11 mouse cellular contexts compared by ENCODE assay signal in the genomic region with DNA sequence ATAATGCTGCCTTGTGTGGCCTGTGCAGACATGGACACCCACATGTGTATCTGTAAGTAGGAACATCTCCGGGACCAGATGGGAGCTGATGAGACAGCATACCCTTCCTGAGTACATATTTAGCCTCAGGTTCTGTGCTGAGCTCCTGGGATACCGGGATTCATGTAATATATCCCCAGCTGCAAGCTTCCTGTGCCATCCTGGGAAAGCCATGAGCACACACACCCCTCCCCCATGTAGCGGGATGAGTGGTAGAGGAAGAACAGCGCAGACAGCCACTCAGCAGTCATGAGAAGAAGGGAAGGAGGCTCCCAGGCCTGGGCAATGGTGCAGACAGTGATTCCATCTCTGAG. TPM values are rescaled to one million over a fixed set of nuclear protein-coding genes. Genes with fewer than 3 reads are reported as not detected.
DNase-seq lines count a peak whose midpoint lies in the region; ATAC-seq and TF ChIP-seq lines count a peak whose summit lies in the region.
"Had no signal": no experiment of that assay in that cellular context is flagged by ENCODE, and none has a peak within 500 bp of the region (broad histone marks: within the 10 kb centered on the region; RNA-seq: fewer than 3 reads in every experiment).

No protein-coding gene starts in this region.

- no peak overlapping the region for H3K27ac ChIP-seq in forebrain, postnatal 0 days (ENCODE audit: low read depth, low read length)
- H3K27ac ChIP-seq in forebrain, embryonic 15.5 days (replicated peaks), result no peak overlapping the region
- 0 out of 2 replicates have a peak overlapping the region, but pooled peaks have one; percentile 39 for H3K27ac ChIP-seq in kidney, embryonic 16.5 days (ENCODE audit: low read length)
- H3K27ac ChIP-seq: kidney, postnatal 0 days had no signal

- 0 out of 2 replicates have a peak, but pooled peaks have one; percentile 26 for ATAC-seq in forebrain, postnatal 0 days
- ATAC-seq in forebrain, embryonic 15.5 days (replicated peaks), result no peak
- ATAC-seq in kidney, embryonic 16.5 days (ENCODE audit: low FRiP score, low TSS enrichment), result no peak
- ATAC-seq: liver, postnatal 0 days had no signal

- no peak overlapping the region for H3K4me2 ChIP-seq in forebrain, postnatal 0 days (ENCODE audit: low read depth)
- no peak overlapping the region for H3K4me2 ChIP-seq in forebrain, embryonic 15.5 days (replicated peaks)
- no peak overlapping the region for H3K4me2 ChIP-seq in kidney, embryonic 16.5 days (replicated peaks; ENCODE audit: low read depth, low read length)

- no peak for TF ChIP-seq CTCF in forebrain, postnatal 0 days (IDR thresholded peaks at IDR 0.05; ENCODE audit: low read depth)

- H3K4me3 ChIP-seq in forebrain, postnatal 0 days (ENCODE audit: low read depth, low read length), result no peak overlapping the region
- no peak overlapping the region for H3K4me3 ChIP-seq in forebrain, embryonic 15.5 days
- H3K4me3 ChIP-seq in kidney, embryonic 16.5 days (ENCODE audit: low read length), result no peak overlapping the region

- DNase-seq in forebrain, postnatal 0 days, result no peak
- DNase-seq in kidney, postnatal 10 days, result no peak
- DNase-seq in retina, postnatal 1 day, result peak; percentile 39
- DNase-seq in retina, embryonic 14.5 days (ENCODE audit: low spot score), result no peak
- DNase-seq in telencephalon, adult 2 months (ENCODE audit: low read depth, low spot score), result peak; percentile 18
- no peak for DNase-seq in adrenal gland, postnatal 36 days
- DNase-seq: liver, postnatal 0 days had no signal

- H3K9me3 ChIP-seq in forebrain, postnatal 0 days (ENCODE audit: low read length), result no peaks in the 10 kb centered on the region
- H3K9me3 ChIP-seq in forebrain, embryonic 15.5 days, result no peaks in the 10 kb centered on the region
- H3K9me3 ChIP-seq in kidney, embryonic 16.5 days (ENCODE audit: low read length), result 0 out of 2 replicates have a peak, but pooled peaks cover 3% of the 10 kb centered on the region

- H3K9ac ChIP-seq in forebrain, postnatal 0 days, result no peak overlapping the region
- no peak overlapping the region for H3K9ac ChIP-seq in forebrain, embryonic 15.5 days (replicated peaks)
- 0 out of 2 replicates have a peak overlapping the region, but pooled peaks have one; percentile 23 for H3K9ac ChIP-seq in kidney, embryonic 16.5 days (replicated peaks; ENCODE audit: low read length)
- H3K9ac ChIP-seq: liver, postnatal 0 days had no signal

- no peaks in the 10 kb centered on the region for H3K4me1 ChIP-seq in forebrain, postnatal 0 days (ENCODE audit: insufficient read depth)
- no peaks in the 10 kb centered on the region for H3K4me1 ChIP-seq in forebrain, embryonic 15.5 days
- H3K4me1 ChIP-seq in kidney, embryonic 16.5 days (ENCODE audit: insufficient read depth, low read length), result peaks cover 15% of the 10 kb centered on the region

- H3K27me3 ChIP-seq in forebrain, postnatal 0 days (ENCODE audit: insufficient read depth, low read length), result no peaks in the 10 kb centered on the region
- no peaks in the 10 kb centered on the region for H3K27me3 ChIP-seq in forebrain, embryonic 15.5 days
- no peaks in the 10 kb centered on the region for H3K27me3 ChIP-seq in kidney, embryonic 16.5 days (ENCODE audit: insufficient read depth, low read length)
- H3K27me3 ChIP-seq: Patski had no signal

- no peaks in the 10 kb centered on the region for H3K36me3 ChIP-seq in forebrain, postnatal 0 days (ENCODE audit: insufficient read depth)
- H3K36me3 ChIP-seq in forebrain, embryonic 15.5 days, result no peaks in the 10 kb centered on the region
- no peaks in the 10 kb centered on the region for H3K36me3 ChIP-seq in kidney, embryonic 16.5 days (ENCODE audit: insufficient read depth, low read length)

- 73% methylated on average over 4 of the region's 4 CpGs for WGBS in forebrain, postnatal 0 days
- WGBS in forebrain, embryonic 15.5 days, result 75% methylated on average over 4 of the region's 4 CpGs
- 71% methylated on average over 4 of the region's 4 CpGs for WGBS in kidney, embryonic 16.5 days

RNA-seq across cellular contexts. Expression of a gene that starts 9.8 kb away (rescaled TPM):
- total RNA-seq in forebrain, postnatal 0 days (2014; rRNA removed), result 1.1 and 3.4 TPM in 2 replicates
- 0.49 and 1.3 TPM in 2 replicates for polyA plus RNA-seq in forebrain, postnatal 0 days (2015; fragmentation: Nextera tagmentation; extraction: Ambion mirVana)
- 0.81 and 1.1 TPM in 2 replicates for polyA plus RNA-seq in forebrain, embryonic 15.5 days (2015; fragmentation: Nextera tagmentation; extraction: Ambion mirVana)
- polyA plus RNA-seq in kidney, embryonic 16.5 days (2015; fragmentation: Nextera tagmentation; extraction: Ambion mirVana), result 0.97 and 1.0 TPM in 2 replicates
- total RNA-seq in adrenal gland, postnatal 36 days (2021), result under 1 TPM; 0.30 to 0.60 TPM

RNA-seq across cellular contexts. Expression of a gene that starts 21.2 kb away (rescaled TPM):
- 8.9 and 9.9 TPM in 2 replicates for total RNA-seq in forebrain, postnatal 0 days (2014; rRNA removed)
- 10.2 and 11.4 TPM in 2 replicates for polyA plus RNA-seq in forebrain, postnatal 0 days (2015; fragmentation: Nextera tagmentation; extraction: Ambion mirVana)
- 14.5 and 16.0 TPM in 2 replicates for polyA plus RNA-seq in forebrain, embryonic 15.5 days (2015; fragmentation: Nextera tagmentation; extraction: Ambion mirVana)
- polyA plus RNA-seq in kidney, embryonic 16.5 days (2015; fragmentation: Nextera tagmentation; extraction: Ambion mirVana), result 15.3 and 16.9 TPM in 2 replicates
- total RNA-seq in adrenal gland, postnatal 36 days (2021), result 1 to 10 TPM; 7.3 to 8.4 TPM

RNA-seq across cellular contexts. Expression of a gene that starts 22.9 kb away (rescaled TPM):
- total RNA-seq in forebrain, postnatal 0 days (2014; rRNA removed), result 51.7 and 122 TPM in 2 replicates
- 65.5 and 67.9 TPM in 2 replicates for polyA plus RNA-seq in forebrain, postnatal 0 days (2015; fragmentation: Nextera tagmentation; extraction: Ambion mirVana)
- 20.0 and 23.9 TPM in 2 replicates for polyA plus RNA-seq in forebrain, embryonic 15.5 days (2015; fragmentation: Nextera tagmentation; extraction: Ambion mirVana)
- polyA plus RNA-seq in kidney, embryonic 16.5 days (2015; fragmentation: Nextera tagmentation; extraction: Ambion mirVana), result 7.4 and 9.5 TPM in 2 replicates
- total RNA-seq in adrenal gland, postnatal 36 days (2021), result 1 to 10 TPM; 4.2 to 5.4 TPM

RNA-seq across cellular contexts. Expression of a gene that starts 43.2 kb away (rescaled TPM):
- 28.5 and 29.0 TPM in 2 replicates for total RNA-seq in forebrain, postnatal 0 days (2014; rRNA removed)
- polyA plus RNA-seq in forebrain, postnatal 0 days (2015; fragmentation: Nextera tagmentation; extraction: Ambion mirVana), result 21.4 and 34.9 TPM in 2 replicates
- polyA plus RNA-seq in forebrain, embryonic 15.5 days (2015; fragmentation: Nextera tagmentation; extraction: Ambion mirVana), result 50.7 and 53.2 TPM in 2 replicates
- 26.3 and 28.8 TPM in 2 replicates for polyA plus RNA-seq in kidney, embryonic 16.5 days (2015; fragmentation: Nextera tagmentation; extraction: Ambion mirVana)
- 10 to 100 TPM; 41.3 to 43.3 TPM for total RNA-seq in adrenal gland, postnatal 36 days (2021)

RNA-seq across cellular contexts. Expression of a gene that starts 47.0 kb away (rescaled TPM):
- total RNA-seq in forebrain, postnatal 0 days (2014; rRNA removed), result 117 and 156 TPM in 2 replicates
- polyA plus RNA-seq in forebrain, postnatal 0 days (2015; fragmentation: Nextera tagmentation; extraction: Ambion mirVana), result 326 and 451 TPM in 2 replicates
- 245 and 258 TPM in 2 replicates for polyA plus RNA-seq in forebrain, embryonic 15.5 days (2015; fragmentation: Nextera tagmentation; extraction: Ambion mirVana)
- 162 and 190 TPM in 2 replicates for polyA plus RNA-seq in kidney, embryonic 16.5 days (2015; fragmentation: Nextera tagmentation; extraction: Ambion mirVana)
- 100 to 1,000 TPM; 104 to 110 TPM for total RNA-seq in adrenal gland, postnatal 36 days (2021)

Comparison
In these comparisons a context has a peak if more than half of its experiments do, and no peak if none do; other contexts are left out.
1. DNase-seq: peak in retina, postnatal 1 day (single experiment) and telencephalon, adult 2 months (single experiment); none in forebrain, postnatal 0 days (single experiment), kidney, postnatal 10 days (single experiment), retina, embryonic 14.5 days (single experiment) and adrenal gland, postnatal 36 days (0 of 2).